Mouse (Mus musculus) c-Kit-positive CD71-positive TER-119-positive erythroid progenitor cells, embryonic 14.5 days (primary cell): ENCODE results near the gene Scd2.
"Not testable (repeated sequence)": the region's sequence is repeated elsewhere in the genome, so short reads cannot be mapped to it uniquely, and the experiment has no call there.

ENCODE experiments used
- DNase-seq: peaks from one replicate; pipeline ENCODE4 v3.0.0-alpha.2; 2013; ENCODE audit warnings: low spot score

Gene Scd2

GRCm38 (mm10) chr19:44292941-44293768 lies at the start of gene Scd2:
Gene Scd2, plus strand, starts transcription at chr19:44293674.
- DNase-seq: no peak

DNA sequence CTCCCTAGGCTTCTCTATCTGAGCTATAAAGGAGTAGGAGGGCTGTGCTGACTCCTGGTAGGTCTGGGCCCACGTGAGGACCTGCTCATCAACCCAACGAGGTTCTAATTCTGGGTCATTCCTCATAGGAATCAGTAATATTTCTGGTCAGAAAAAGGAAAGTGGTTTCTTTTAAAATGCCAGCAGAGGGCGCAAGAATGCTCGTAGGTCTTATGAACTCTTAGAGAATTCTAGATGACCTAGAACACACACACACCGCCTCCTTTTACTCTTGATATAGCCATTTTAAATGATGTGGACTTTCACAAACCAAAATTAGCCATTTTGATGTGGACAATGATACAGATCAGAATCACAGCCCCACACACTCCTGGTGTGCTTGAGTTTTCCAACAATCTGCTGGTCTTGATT lies 47.7 kb upstream of the Scd2 start:
- peak; percentile 72 for DNase-seq

- DNase-seq: no peak
Measured at GRCm38 (mm10) chr19:44246341-44246911, 47.0 kb upstream of the Scd2 start.

- peak; percentile 62 for DNase-seq
Measured at GRCm38 (mm10) chr19:44247281-44248080, 46.0 kb upstream of the Scd2 start.

- peak; percentile 97 for DNase-seq
Measured at GRCm38 (mm10) chr19:44248081-44248853, 45.2 kb upstream of the Scd2 start.

- DNase-seq: no peak
Measured at GRCm38 (mm10) chr19:44248854-44249351, 44.6 kb upstream of the Scd2 start.

- not testable (repeated sequence) for DNase-seq
Measured at GRCm38 (mm10) chr19:44251138-44251537, 42.3 kb upstream of the Scd2 start.

GRCm38 (mm10) chr19:44251936-44252558 lies 41.4 kb upstream of the Scd2 start:
- no peak for DNase-seq

GRCm38 (mm10) chr19:44254106-44254505 lies 39.4 kb upstream of the Scd2 start:
- not testable (repeated sequence) for DNase-seq

- no peak for DNase-seq
Measured at GRCm38 (mm10) chr19:44257377-44257966, 36.0 kb upstream of the Scd2 start.

DNA sequence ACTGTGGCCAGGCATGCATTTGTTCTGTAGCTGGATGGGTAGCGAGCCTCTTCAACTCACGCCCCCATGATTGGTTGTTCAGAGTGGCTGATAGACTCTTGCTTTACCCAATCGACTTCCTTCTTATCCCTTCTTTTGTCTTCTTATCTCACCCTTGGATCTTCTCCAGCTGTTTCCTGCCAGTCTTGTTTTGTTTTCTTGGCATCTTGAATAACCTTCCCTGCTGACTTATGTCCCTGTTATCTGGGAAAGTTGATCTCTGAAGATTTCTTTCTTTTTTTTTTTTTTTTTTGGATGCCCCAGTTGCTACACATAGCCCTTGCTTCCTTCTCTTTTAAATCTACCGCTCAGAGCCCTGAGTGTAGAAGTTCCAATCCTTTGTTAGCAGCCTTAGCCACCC lies 34.0 kb upstream of the Scd2 start:
- DNase-seq: no peak

DNA sequence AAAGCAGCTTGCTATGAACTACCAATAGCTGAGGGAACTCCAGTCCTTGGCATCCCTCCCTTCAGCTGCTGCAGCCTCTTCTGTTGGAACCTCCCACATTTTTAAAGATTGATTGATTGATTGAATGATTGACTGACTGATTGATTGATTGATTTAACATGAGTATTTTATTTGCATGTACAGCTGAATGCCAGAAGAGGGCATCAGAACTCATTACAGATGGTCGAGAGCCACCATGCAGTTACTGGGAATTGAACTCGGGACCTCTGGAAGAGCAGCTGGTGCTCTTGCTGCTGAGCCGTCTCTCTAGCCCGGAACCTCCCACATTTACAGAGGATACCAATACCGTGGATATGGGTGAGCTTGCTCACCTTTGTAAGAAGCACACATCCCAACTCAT lies 33.0 kb upstream of the Scd2 start:
- no peak for DNase-seq

GRCm38 (mm10) chr19:44261774-44262173 lies 31.7 kb upstream of the Scd2 start:
- DNase-seq: no peak

DNA sequence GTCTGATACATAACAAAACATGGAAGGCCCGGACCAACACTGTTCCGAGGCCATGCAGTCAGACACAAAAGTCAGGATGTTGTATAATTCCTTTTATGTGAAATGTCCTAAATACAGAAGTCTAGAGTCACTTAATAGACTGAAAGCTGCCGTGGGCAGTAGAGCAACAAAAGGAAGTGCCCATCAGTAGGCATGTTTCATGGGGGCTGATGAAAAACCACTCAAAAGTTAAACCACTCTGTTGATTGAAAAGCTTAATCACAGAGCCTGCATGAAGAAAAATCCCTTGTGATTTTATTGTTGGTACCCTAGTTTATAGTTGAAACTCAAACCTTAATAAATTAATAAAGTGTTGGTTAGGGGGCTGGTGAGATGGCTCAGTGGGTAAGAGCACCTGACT lies 29.9 kb upstream of the Scd2 start:
- DNase-seq: no peak

GRCm38 (mm10) chr19:44264226-44264625 lies 29.2 kb upstream of the Scd2 start:
- no peak for DNase-seq

DNA sequence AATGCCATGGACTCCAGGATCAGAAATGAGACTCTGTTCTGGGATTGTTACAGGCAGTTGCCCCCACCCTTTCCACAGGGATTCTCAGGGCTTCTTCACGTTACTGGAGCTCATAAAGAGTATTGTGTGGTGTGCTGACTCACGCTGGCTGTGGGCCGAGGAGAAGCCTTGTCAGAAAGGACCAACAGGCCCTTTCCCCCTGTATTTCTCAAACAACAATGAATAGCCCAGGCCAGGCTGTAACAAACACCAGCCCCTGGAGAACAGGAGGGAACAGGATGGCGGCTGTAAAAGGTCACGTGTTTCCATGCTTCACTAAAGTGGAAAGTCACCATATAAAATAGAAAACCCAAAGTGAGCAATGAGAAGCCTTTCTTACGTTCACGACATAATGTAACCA lies 28.2 kb upstream of the Scd2 start:
- no peak for DNase-seq

DNA sequence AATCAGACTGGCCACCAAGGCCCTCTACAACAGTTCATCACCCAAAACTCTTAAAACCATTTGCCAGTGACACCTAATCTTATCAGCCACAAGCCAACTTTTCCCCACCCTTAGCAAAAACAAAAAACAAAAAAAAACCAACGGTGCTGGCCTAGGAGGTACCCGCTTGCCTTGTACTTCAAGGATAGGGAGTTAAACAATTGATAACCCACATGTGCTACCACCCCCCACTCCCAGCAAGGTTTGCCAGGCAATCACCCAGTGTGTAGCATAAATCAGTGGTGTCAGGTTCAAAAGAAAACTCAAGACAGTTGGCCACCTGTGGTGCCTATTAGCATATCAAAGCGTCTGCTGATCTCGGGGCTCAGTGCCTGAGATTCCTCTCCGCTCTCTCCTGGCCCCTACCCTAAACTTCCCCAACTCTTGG lies 27.6 kb upstream of the Scd2 start:
- DNase-seq: no peak

DNA sequence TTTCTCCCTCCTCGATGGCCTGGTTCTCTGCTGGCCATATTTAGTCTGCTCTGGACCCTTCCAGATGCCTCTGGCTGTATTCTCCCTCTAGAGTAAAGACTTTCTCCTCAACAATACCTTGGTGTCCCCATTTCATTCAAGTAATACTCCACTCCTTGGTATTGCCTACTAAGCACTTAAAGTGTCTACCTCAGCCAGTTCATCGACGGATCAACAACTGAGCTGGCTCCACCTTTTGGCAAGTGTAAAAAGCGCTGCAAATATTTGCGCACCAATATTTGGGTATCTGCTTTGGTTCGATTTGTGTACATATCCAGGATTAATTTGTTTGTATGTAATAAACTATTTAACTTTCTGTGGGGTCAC lies 27.0 kb upstream of the Scd2 start:
- no peak for DNase-seq

DNA sequence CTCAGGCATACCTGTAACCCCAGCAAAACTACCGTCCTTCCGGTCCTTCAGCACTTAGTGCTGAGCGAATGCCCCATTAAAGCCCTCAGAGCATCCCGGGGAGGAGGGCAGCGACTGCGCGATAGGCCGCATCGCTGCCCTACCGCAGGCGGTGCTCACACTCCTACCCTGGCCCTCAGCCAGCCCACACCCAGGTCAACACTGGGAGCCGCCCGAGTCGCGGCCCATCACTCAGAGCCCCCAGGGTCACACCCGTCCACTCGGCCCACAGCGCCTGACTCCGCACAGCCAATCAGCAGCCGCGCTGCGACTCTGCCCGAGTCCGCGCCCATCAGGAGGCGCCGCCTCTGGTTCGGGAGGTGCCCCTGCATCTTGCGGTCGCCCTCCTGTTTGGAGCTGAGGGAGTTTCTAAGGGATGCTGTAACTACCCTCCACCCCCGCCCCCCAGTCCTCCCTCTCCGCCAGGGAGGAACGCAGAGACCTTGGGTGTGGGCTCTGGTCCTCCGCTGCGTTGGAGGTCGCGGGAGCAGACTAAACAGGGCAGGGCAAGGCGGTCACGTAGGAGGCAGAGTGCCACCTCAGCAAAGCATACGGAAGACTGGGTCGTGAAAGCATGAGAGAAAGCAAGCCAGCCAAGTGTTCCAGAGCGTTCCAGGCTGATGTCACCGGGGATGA lies 26.5 kb upstream of the Scd2 start:
- DNase-seq: peak; percentile 87

- DNase-seq: no peak
Measured at GRCm38 (mm10) chr19:44267499-44268002, 25.9 kb upstream of the Scd2 start.
